Mouse (Mus musculus) forebrain, embryonic 11.5 days (tissue): ENCODE measurements at regions not wholly inside any gene's neighbourhood (a gene's known extent, or its start where the extent isn't known, plus 50 kb on each side); places are given as distances from the start of the nearest gene placed in this dataset.
"Not testable (repeated sequence)": the region's sequence is repeated elsewhere in the genome, so short reads cannot be mapped to it uniquely, and the experiment has no call there.

Experiments
- ATAC-seq: fragments of 200-750 bp; cut with Nextera tagmentation; replicated peaks from 2 replicates; pipeline ENCODE4 v1.8.0; 2017; ENCODE audit warnings: moderate TSS enrichment; ENCODE audit not compliant: low FRiP score
- DNase-seq: peaks from one replicate; pipeline ENCODE4 v3.0.0-alpha.2; 2017; ENCODE audit warnings: low spot score
- H3K27ac ChIP-seq: fragments of 300-500 bp; sonication (generic); 2 replicates; pipeline ENCODE4 v1.5.1; 2014; ENCODE audit warnings: low read depth, low read length
- H3K27me3 ChIP-seq: fragments of 300-500 bp; sonication (generic); 2 replicates; pipeline ENCODE4 v1.6.1; 2014; ENCODE audit warnings: mild to moderate bottlenecking, low read length, mixed read lengths; ENCODE audit not compliant: control insufficient read depth, insufficient read depth
- H3K36me3 ChIP-seq: fragments of 300-500 bp; sonication (generic); 2 replicates; pipeline ENCODE4 v1.6.1; 2014; ENCODE audit warnings: mild to moderate bottlenecking, low read length, moderate library complexity, mixed read lengths; ENCODE audit not compliant: control insufficient read depth, insufficient read depth
- H3K4me1 ChIP-seq: fragments of 300-500 bp; sonication (generic); replicated peaks from 2 replicates; pipeline ENCODE4 v1.6.1; 2014; ENCODE audit warnings: low read length, mixed read lengths; ENCODE audit not compliant: control insufficient read depth, insufficient read depth
- H3K4me2 ChIP-seq: fragments of 300-500 bp; sonication (generic); 2 replicates; pipeline ENCODE4 v1.6.1; 2014; ENCODE audit warnings: low read depth, mild to moderate bottlenecking, low read length, moderate library complexity, mixed read lengths; ENCODE audit not compliant: severe bottlenecking
- H3K4me3 ChIP-seq: fragments of 300-500 bp; sonication (generic); 2 replicates; pipeline ENCODE4 v1.5.1; 2014; ENCODE audit warnings: low read depth, low read length
- H3K9ac ChIP-seq: fragments of 300-500 bp; sonication (generic); 2 replicates; pipeline ENCODE4 v1.6.1; 2014; ENCODE audit warnings: low read length
- H3K9me3 ChIP-seq: fragments of 300-500 bp; sonication (generic); 2 replicates; pipeline ENCODE4 v1.6.1; 2016; ENCODE audit warnings: low read length, mixed read lengths; ENCODE audit not compliant: control insufficient read depth
- WGBS: fragments of 180-500 bp; shearing (Covaris S2); extraction: QIAGEN DNeasy Blood & Tissue Kit; methylation state at CpG from one replicate; pipeline ENCODE4 v1.1.7; 2014; 5-methylcytosine and 5-hydroxymethylcytosine counted together

DNA sequence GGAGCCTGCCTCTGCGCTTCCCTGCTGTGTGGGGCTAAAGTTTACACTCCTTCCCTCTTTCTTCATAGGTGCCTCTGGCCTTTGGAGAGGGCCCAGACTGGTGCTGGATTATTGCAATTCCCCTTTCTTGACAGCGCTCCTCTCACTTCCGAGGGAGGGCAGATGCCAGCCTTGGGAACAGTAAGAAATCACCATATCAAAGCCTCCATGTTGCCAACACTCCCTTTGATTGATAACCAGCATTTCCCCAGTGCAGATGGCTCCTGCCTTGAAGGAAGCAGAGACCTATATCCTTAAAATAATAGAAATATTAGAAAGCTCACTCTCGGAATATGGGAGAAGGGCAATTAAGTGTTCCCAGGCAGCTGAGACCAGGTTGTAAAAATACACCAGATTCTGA is 63.1 kb upstream of the Cep295 start:
- no peak for ATAC-seq
- Histone ChIP-seq H3K27ac (no peak overlapping the region), H3K4me1 (0 out of 2 replicates have a peak, but pooled peaks cover 2% of the 10 kb centered on the region), H3K9me3 (no peaks in the 10 kb centered on the region), H3K4me3 (no peak overlapping the region), H3K4me2 (no peak overlapping the region), H3K9ac (no peak overlapping the region), H3K36me3 (no peaks in the 10 kb centered on the region), H3K27me3 (no peaks in the 10 kb centered on the region)
- WGBS = 75% methylated on average over 4 of the region's 4 CpGs
- no peak for DNase-seq

DNA sequence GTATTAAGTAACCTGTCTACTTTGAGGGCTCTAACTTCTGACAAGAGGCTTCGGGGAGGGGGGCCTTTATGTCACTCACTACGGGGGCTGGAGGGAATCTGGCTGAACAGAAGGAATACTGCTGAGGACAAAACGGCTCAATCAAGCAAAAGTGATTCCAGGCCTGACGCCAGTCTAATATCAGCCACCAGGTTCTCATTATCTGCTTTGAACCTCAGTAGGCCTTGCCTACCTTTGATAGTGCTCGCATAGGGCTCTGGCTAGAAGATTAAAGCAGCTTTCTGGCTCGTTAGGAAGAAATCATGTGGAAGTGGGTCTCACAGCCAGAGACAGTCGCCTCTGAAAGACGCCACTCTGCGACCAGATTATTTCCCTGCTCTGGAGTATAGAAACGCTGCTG is 64.3 kb upstream of the Cep295 start:
- 6% methylated on average over 10 of the region's 10 CpGs for WGBS
- Histone ChIP-seq H3K9ac (no peak overlapping the region), H3K36me3 (no peaks in the 10 kb centered on the region), H3K4me1 (0 out of 2 replicates have a peak, but pooled peaks cover 2% of the 10 kb centered on the region), H3K27ac (no peak overlapping the region), H3K27me3 (no peaks in the 10 kb centered on the region), H3K4me2 (no peak overlapping the region; the same call in 1 of the 2 replicates), H3K4me3 (no peak overlapping the region), H3K9me3 (no peaks in the 10 kb centered on the region)
- peak; percentile 88 for ATAC-seq
- peak; percentile 62 for DNase-seq

DNA sequence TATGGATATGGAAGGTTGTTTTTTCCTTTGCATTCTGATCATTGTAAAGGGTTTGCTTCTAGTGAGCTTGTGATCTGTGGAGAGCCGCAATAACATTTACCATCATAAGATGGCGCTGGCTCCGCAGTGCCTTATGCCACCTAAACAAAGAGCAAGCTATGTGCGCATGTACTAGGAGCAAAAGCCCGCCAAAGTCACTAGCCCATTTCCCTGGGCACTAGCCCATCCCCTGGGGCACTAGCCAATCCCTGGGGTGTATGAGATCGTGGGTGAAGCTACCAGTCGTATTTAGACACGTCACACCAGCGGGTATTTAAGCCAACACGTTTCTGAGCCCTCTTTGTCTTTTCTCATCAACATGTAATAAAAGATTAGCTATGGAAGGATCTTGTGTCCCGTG is 59.0 kb upstream of the Smco4 start:
- H3K27me3 ChIP-seq, H3K4me3 ChIP-seq, H3K4me2 ChIP-seq, H3K9ac ChIP-seq, H3K9me3 ChIP-seq, H3K36me3 ChIP-seq, DNase-seq, H3K27ac ChIP-seq, H3K4me1 ChIP-seq: not testable (repeated sequence)
- peak; percentile 53; the same call in 1 of the 2 replicates for ATAC-seq
- 64% methylated on average over 11 of the region's 11 CpGs for WGBS

DNA sequence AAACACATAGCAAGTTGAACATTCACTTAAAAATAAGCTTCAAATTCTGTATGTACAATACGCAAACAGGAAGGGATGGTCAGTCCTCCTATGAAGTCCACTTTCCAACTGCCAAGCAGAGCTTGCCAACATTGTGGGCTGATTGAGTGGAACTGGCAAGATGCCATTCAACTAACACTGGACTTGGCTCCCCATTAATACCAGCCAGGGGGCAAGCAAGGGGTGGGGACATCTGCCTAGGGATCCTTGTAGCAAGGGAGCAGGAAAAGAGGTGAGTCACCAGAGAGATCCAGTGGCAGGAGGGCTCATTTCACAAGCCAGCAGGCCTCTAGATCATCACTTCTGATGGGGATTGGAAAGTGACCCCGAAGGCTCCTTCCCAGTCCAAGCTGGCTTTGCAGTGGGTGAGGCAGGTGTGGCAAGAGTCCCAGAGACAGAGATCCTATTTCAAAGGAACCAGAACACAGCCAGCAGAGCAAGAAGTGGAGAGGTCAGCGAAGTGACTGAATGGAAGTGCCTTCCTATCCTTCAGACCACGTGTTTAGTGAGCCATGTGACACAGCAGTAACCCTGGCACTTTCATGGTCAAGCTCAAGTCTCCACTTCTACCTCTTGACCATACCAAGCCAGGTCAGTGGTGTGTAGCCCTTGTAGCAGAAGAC is 53.8 kb upstream of the Smco4 start:
- Histone ChIP-seq H3K4me2 (no peak overlapping the region), H3K4me3 (no peak overlapping the region), H3K9me3 (no peaks in the 10 kb centered on the region), H3K9ac (no peak overlapping the region), H3K27ac (no peak overlapping the region), H3K36me3 (no peaks in the 10 kb centered on the region), H3K27me3 (no peaks in the 10 kb centered on the region), H3K4me1 (no peaks in the 10 kb centered on the region)
- WGBS = 82% methylated on average over 4 of the region's 4 CpGs
- DNase-seq (no peak), ATAC-seq (no peak)

DNA sequence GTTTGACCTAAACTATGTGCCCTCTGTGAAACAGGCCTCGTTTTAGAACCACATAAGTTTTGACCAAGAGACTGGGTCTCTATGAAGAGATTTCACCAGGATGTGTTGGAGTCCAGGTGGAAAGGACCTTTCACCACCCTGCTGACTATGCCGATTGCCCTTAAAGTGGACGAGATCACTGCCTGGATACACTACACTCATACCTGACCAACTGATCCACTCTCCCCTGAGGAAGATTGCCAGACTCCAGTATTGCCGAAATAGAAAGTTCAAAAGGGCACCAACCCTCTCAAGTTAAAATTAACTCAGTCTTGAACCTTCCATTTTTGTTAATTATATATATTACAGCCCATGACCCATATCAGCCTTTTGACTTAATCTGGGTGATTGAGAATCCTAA is 51.1 kb upstream of the Smco4 start:
- H3K9me3 ChIP-seq = no peaks in the 10 kb centered on the region
- no peak overlapping the region for H3K4me3 ChIP-seq
- DNase-seq (no peak), ATAC-seq (no peak)
- WGBS = 87% methylated on average over 4 of the region's 4 CpGs
- H3K4me2 ChIP-seq = no peak overlapping the region
- H3K4me1 ChIP-seq = no peaks in the 10 kb centered on the region
- no peaks in the 10 kb centered on the region for H3K36me3 ChIP-seq
- H3K27me3 ChIP-seq = no peaks in the 10 kb centered on the region
- H3K27ac ChIP-seq = no peak overlapping the region
- H3K9ac ChIP-seq = no peak overlapping the region
